Mouse (Mus musculus) naive thymus-derived CD4-positive, alpha-beta T cell, adult 5 months (primary cell): ENCODE results near the gene 1700020N15Rik. TPM values are rescaled to one million over a fixed set of nuclear protein-coding genes. Genes with fewer than 3 reads are reported as not detected.

ENCODE experiments used
- polyA plus RNA-seq: library from polyadenylated mRNA; unstranded; fragments of 100-300 nt; shearing (Covaris generic); gene quantifications from one replicate; pipeline ENCODE4 v1.2.1, GENCODE M21; 2017

1700020N15Rik gene
- not detected for polyA plus RNA-seq

DNA sequence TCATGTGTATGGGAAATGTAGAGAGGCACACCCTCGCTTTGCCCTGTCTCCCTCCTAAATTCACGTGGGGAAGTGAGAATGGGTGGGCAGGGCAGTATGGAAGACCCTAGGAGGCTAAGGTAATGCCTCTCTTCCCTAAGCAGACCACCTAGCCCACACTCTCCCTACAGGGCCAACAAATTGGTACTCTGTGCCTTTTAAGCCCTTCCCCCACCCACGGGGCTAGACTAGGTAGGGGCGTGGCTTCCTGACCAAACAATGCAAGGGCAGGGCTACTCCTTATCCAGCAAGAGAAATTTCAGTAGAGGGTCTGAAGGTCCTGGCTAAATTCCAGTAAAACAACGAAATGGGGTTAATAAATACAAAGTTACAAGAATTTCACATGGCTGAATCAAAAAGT is at the start of gene 1700020N15Rik:
1700020N15Rik (plus strand) TSS at position 301 of the 400 bp plus-strand sequence.

